ENCODE assay signal across 9 mouse cellular contexts in genomic region chr11:94677607-94678145, GRCm38 (mm10). TPM values are rescaled to one million over a fixed set of nuclear protein-coding genes. Genes with fewer than 3 reads are reported as not detected.
DNase-seq lines count a peak whose midpoint lies in the region; ATAC-seq and TF ChIP-seq lines count a peak whose summit lies in the region.
"Had no signal": no experiment of that assay in that cellular context is flagged by ENCODE, and none has a peak within 500 bp of the region (broad histone marks: within the 10 kb centered on the region; RNA-seq: fewer than 3 reads in every experiment).

No protein-coding gene starts in this region.

- no peak overlapping the region for H3K9ac ChIP-seq in kidney, embryonic 14.5 days (ENCODE audit: low read depth, low read length)
- H3K9ac ChIP-seq in hindbrain, postnatal 0 days (replicated peaks; ENCODE audit: low read length): peak overlapping the region; percentile 89
- H3K9ac ChIP-seq in midbrain, embryonic 15.5 days: peak overlapping the region; percentile 98

- peaks cover 21% of the 10 kb centered on the region for H3K4me1 ChIP-seq in kidney, embryonic 14.5 days (ENCODE audit: control insufficient read depth, insufficient read depth, low read length)
- peaks cover 30% of the 10 kb centered on the region for H3K4me1 ChIP-seq in brown adipose tissue, adult 24 weeks (ENCODE audit: control insufficient read depth, insufficient read depth, insufficient read length, low read length)
- peaks cover 24% of the 10 kb centered on the region for H3K4me1 ChIP-seq in hindbrain, postnatal 0 days (ENCODE audit: insufficient read depth, low read length)
- peaks cover 24% of the 10 kb centered on the region for H3K4me1 ChIP-seq in midbrain, embryonic 15.5 days

- no peak overlapping the region for H3K27ac ChIP-seq in kidney, embryonic 14.5 days (ENCODE audit: low read depth, low read length)
- peak overlapping the region; percentile 49; the same call in 1 of the 2 replicates for H3K27ac ChIP-seq in brown adipose tissue, adult 24 weeks (replicated peaks; ENCODE audit: low read depth, low read length)
- H3K27ac ChIP-seq in hindbrain, postnatal 0 days: peak overlapping the region; percentile 90
- peak overlapping the region; percentile 93 for H3K27ac ChIP-seq in midbrain, embryonic 15.5 days

- TF ChIP-seq CTCF in hindbrain, postnatal 0 days (IDR thresholded peaks at IDR 0.05; ENCODE audit: low read depth): no peak

- ATAC-seq in kidney, embryonic 14.5 days (ENCODE audit: low FRiP score, low TSS enrichment): no peak; the same call in 1 of the 2 replicates
- peak; percentile 45 for ATAC-seq in hindbrain, postnatal 0 days
- no peak; the same call in 1 of the 2 replicates for ATAC-seq in midbrain, embryonic 15.5 days (replicated peaks)

- peak overlapping the region; percentile 61 for H3K4me2 ChIP-seq in kidney, embryonic 14.5 days (replicated peaks; ENCODE audit: low read depth, low read length)
- peak overlapping the region; percentile 80 for H3K4me2 ChIP-seq in hindbrain, postnatal 0 days (ENCODE audit: low read depth, low read length)
- peak overlapping the region; percentile 93 for H3K4me2 ChIP-seq in midbrain, embryonic 15.5 days

- no peaks in the 10 kb centered on the region for H3K36me3 ChIP-seq in kidney, embryonic 14.5 days (ENCODE audit: control insufficient read depth, insufficient read depth, low read length)
- no peaks in the 10 kb centered on the region for H3K36me3 ChIP-seq in hindbrain, postnatal 0 days (ENCODE audit: insufficient read depth, low read length)
- no peaks in the 10 kb centered on the region for H3K36me3 ChIP-seq in midbrain, embryonic 15.5 days (replicated peaks)

- 34% methylated on average over 15 of the region's 15 CpGs for WGBS in kidney, embryonic 14.5 days
- WGBS in hindbrain, postnatal 0 days: 25% methylated on average over 15 of the region's 15 CpGs
- WGBS in midbrain, embryonic 15.5 days: 29% methylated on average over 15 of the region's 15 CpGs

- peak overlapping the region; percentile 94 for H3K4me3 ChIP-seq in kidney, embryonic 14.5 days (ENCODE audit: low read length)
- peak overlapping the region; percentile 64 for H3K4me3 ChIP-seq in brown adipose tissue, adult 24 weeks (ENCODE audit: insufficient read depth, low read depth, low read length)
- H3K4me3 ChIP-seq in hindbrain, postnatal 0 days (ENCODE audit: low read length): peak overlapping the region; percentile 83
- H3K4me3 ChIP-seq in midbrain, embryonic 15.5 days: peak overlapping the region; percentile 99

- DNase-seq in kidney, adult 9 months: no peak
- DNase-seq in hindbrain, postnatal 0 days (ENCODE audit: low spot score): no peak
- DNase-seq in Muller cell, postnatal 12 days (ENCODE audit: inconsistent ontology term): no peak
- no peak for DNase-seq in adrenal gland, postnatal 25 days
- no peak for DNase-seq in right cerebral cortex, postnatal 10 days (ENCODE audit: low spot score in 2 of 2)

- no peaks in the 10 kb centered on the region for H3K9me3 ChIP-seq in kidney, embryonic 14.5 days (ENCODE audit: control insufficient read depth, low read length)
- H3K9me3 ChIP-seq in hindbrain, postnatal 0 days (ENCODE audit: low read length): no peaks in the 10 kb centered on the region
- H3K9me3 ChIP-seq in midbrain, embryonic 15.5 days: no peaks in the 10 kb centered on the region

- no peaks in the 10 kb centered on the region for H3K27me3 ChIP-seq in kidney, embryonic 14.5 days (ENCODE audit: control insufficient read depth, insufficient read depth, low read length)
- no peaks in the 10 kb centered on the region for H3K27me3 ChIP-seq in hindbrain, postnatal 0 days (ENCODE audit: insufficient read depth, low read length)
- H3K27me3 ChIP-seq in midbrain, embryonic 15.5 days (replicated peaks): no peaks in the 10 kb centered on the region

RNA-seq across cellular contexts. Expression of gene Xylt2, which starts 0.4 kb away (rescaled TPM):
- 16.8 and 18.5 TPM in 2 replicates for polyA plus RNA-seq in kidney, embryonic 14.5 days (2014; fragmentation: Nextera tagmentation; extraction: Ambion mirVana)
- 5.6 and 8.2 TPM in 2 replicates for polyA plus RNA-seq in brown adipose tissue, adult 24 weeks (2012; ENCODE audit: insufficient read depth, insufficient read length, missing spikeins)
- total RNA-seq in hindbrain, postnatal 0 days (2014; rRNA removed): 44.0 and 53.5 TPM in 2 replicates
- 13.6 and 14.9 TPM in 2 replicates for polyA plus RNA-seq in hindbrain, postnatal 0 days (2015; fragmentation: Nextera tagmentation; extraction: Ambion mirVana)
- polyA plus RNA-seq in midbrain, embryonic 15.5 days (2015; fragmentation: Nextera tagmentation; extraction: Ambion mirVana): 12.8 and 14.5 TPM in 2 replicates
- 16.0 and 22.1 TPM in 2 replicates for total RNA-seq in adrenal gland, postnatal 25 days (2021)

RNA-seq across cellular contexts. Expression of gene Eme1, which starts 23.9 kb away (rescaled TPM):
- 29.9 and 33.6 TPM in 2 replicates for polyA plus RNA-seq in kidney, embryonic 14.5 days (2014; fragmentation: Nextera tagmentation; extraction: Ambion mirVana)
- not detected in 2 replicates for polyA plus RNA-seq in brown adipose tissue, adult 24 weeks (2012; ENCODE audit: insufficient read depth, insufficient read length, missing spikeins)
- total RNA-seq in hindbrain, postnatal 0 days (2014; rRNA removed): 3.8 TPM in 2 replicates
- polyA plus RNA-seq in hindbrain, postnatal 0 days (2015; fragmentation: Nextera tagmentation; extraction: Ambion mirVana): 1.9 and 2.4 TPM in 2 replicates
- polyA plus RNA-seq in midbrain, embryonic 15.5 days (2015; fragmentation: Nextera tagmentation; extraction: Ambion mirVana): 3.1 and 3.5 TPM in 2 replicates
- total RNA-seq in adrenal gland, postnatal 25 days (2021): 0.85 and 2.1 TPM in 2 replicates

RNA-seq across cellular contexts. Expression of gene Mrpl27, which starts 24.1 kb away (rescaled TPM):
- 154 and 193 TPM in 2 replicates for polyA plus RNA-seq in kidney, embryonic 14.5 days (2014; fragmentation: Nextera tagmentation; extraction: Ambion mirVana)
- polyA plus RNA-seq in brown adipose tissue, adult 24 weeks (2012; ENCODE audit: insufficient read depth, insufficient read length, missing spikeins): 138 and 145 TPM in 2 replicates
- 36.3 and 61.2 TPM in 2 replicates for total RNA-seq in hindbrain, postnatal 0 days (2014; rRNA removed)
- 178 and 182 TPM in 2 replicates for polyA plus RNA-seq in hindbrain, postnatal 0 days (2015; fragmentation: Nextera tagmentation; extraction: Ambion mirVana)
- 133 and 138 TPM in 2 replicates for polyA plus RNA-seq in midbrain, embryonic 15.5 days (2015; fragmentation: Nextera tagmentation; extraction: Ambion mirVana)
- 74.4 and 84.2 TPM in 2 replicates for total RNA-seq in adrenal gland, postnatal 25 days (2021)

RNA-seq across cellular contexts. Expression of gene Gm11541, which starts 26.6 kb away (rescaled TPM):
- 0.23 and 0.99 TPM in 2 replicates for polyA plus RNA-seq in kidney, embryonic 14.5 days (2014; fragmentation: Nextera tagmentation; extraction: Ambion mirVana)
- polyA plus RNA-seq in brown adipose tissue, adult 24 weeks (2012; ENCODE audit: insufficient read depth, insufficient read length, missing spikeins): not detected in 2 replicates
- total RNA-seq in hindbrain, postnatal 0 days (2014; rRNA removed): 0.63 TPM in 1 of 2 replicates, not detected in the other
- polyA plus RNA-seq in hindbrain, postnatal 0 days (2015; fragmentation: Nextera tagmentation; extraction: Ambion mirVana): 0.39 and 0.42 TPM in 2 replicates
- not detected in 2 replicates for polyA plus RNA-seq in midbrain, embryonic 15.5 days (2015; fragmentation: Nextera tagmentation; extraction: Ambion mirVana)
- total RNA-seq in adrenal gland, postnatal 25 days (2021): not detected in 2 replicates
- total RNA-seq: left cerebral cortex, postnatal 25 days had no signal

RNA-seq across cellular contexts. Expression of gene Lrrc59, which starts 48.1 kb away (rescaled TPM):
- polyA plus RNA-seq in kidney, embryonic 14.5 days (2014; fragmentation: Nextera tagmentation; extraction: Ambion mirVana): 118 and 197 TPM in 2 replicates
- 60.1 and 63.6 TPM in 2 replicates for polyA plus RNA-seq in brown adipose tissue, adult 24 weeks (2012; ENCODE audit: insufficient read depth, insufficient read length, missing spikeins)
- 105 and 113 TPM in 2 replicates for total RNA-seq in hindbrain, postnatal 0 days (2014; rRNA removed)
- polyA plus RNA-seq in hindbrain, postnatal 0 days (2015; fragmentation: Nextera tagmentation; extraction: Ambion mirVana): 127 and 131 TPM in 2 replicates
- polyA plus RNA-seq in midbrain, embryonic 15.5 days (2015; fragmentation: Nextera tagmentation; extraction: Ambion mirVana): 165 and 166 TPM in 2 replicates
- total RNA-seq in adrenal gland, postnatal 25 days (2021): 90.9 and 112 TPM in 2 replicates
